Mouse (Mus musculus) embryonic facial prominence, embryonic 12.5 days (tissue): ENCODE results near the gene Pknox2. TPM values are rescaled to one million over a fixed set of nuclear protein-coding genes. Genes with fewer than 3 reads are reported as not detected.

Experiments used
- ATAC-seq: fragments of 200-750 bp; cut with Nextera tagmentation; 2 replicates; pipeline ENCODE4 v1.8.0; 2017; ENCODE audit not compliant: insufficient number of reproducible peaks, insufficient read depth, low FRiP score, low TSS enrichment
- H3K27ac ChIP-seq: fragments of 300-500 bp; sonication (generic); 2 replicates; pipeline ENCODE4 v1.5.1; 2016; ENCODE audit warnings: mild to moderate bottlenecking
- H3K27me3 ChIP-seq: fragments of 300-500 bp; sonication (generic); 2 replicates; pipeline ENCODE4 v1.6.1; 2016; ENCODE audit warnings: mild to moderate bottlenecking, moderate library complexity
- H3K36me3 ChIP-seq: fragments of 300-500 bp; sonication (generic); 2 replicates; pipeline ENCODE4 v1.6.1; 2016; ENCODE audit warnings: mild to moderate bottlenecking
- H3K4me1 ChIP-seq: fragments of 300-500 bp; sonication (generic); 2 replicates; pipeline ENCODE4 v1.6.1; 2016
- H3K4me2 ChIP-seq: fragments of 300-500 bp; sonication (generic); replicated peaks from 2 replicates; pipeline ENCODE4 v1.6.1; 2016; ENCODE audit warnings: mild to moderate bottlenecking, moderate library complexity
- H3K4me3 ChIP-seq: fragments of 300-500 bp; sonication (generic); 2 replicates; pipeline ENCODE4 v1.5.1; 2016; ENCODE audit warnings: mild to moderate bottlenecking
- H3K9ac ChIP-seq: fragments of 300-500 bp; sonication (generic); 2 replicates; pipeline ENCODE4 v1.6.1; 2016; ENCODE audit warnings: mild to moderate bottlenecking, moderate library complexity
- H3K9me3 ChIP-seq: fragments of 300-500 bp; sonication (generic); 2 replicates; pipeline ENCODE4 v1.6.1; 2016; ENCODE audit warnings: mild to moderate bottlenecking, moderate library complexity
- WGBS: fragments of 180-500 bp; shearing (Covaris S2); methylation state at CpG from one replicate; pipeline ENCODE4 v1.1.7; 2016; 5-methylcytosine and 5-hydroxymethylcytosine counted together
- polyA plus RNA-seq: library from polyadenylated mRNA; unstranded; fragments of >200 nt; fragmentation: Nextera tagmentation; extraction: Ambion mirVana; gene quantifications from 2 replicates; pipeline ENCODE4 v1.2.1, GENCODE M21; 2016

Gene Pknox2
- polyA plus RNA-seq, 1 experiment from 2014 or later, result 20.8 TPM

GRCm38 (mm10) chr9:37138883-37139282 is 8.3 kb downstream of the Pknox2 start:
- peaks cover 74% of the 10 kb centered on the region for H3K4me1 ChIP-seq
- peak overlapping the region; percentile 82 for H3K27ac ChIP-seq
- no peaks in the 10 kb centered on the region for H3K36me3 ChIP-seq
- no peak overlapping the region for H3K4me3 ChIP-seq
- WGBS, result 22% methylated on average over 4 of the region's 4 CpGs
- no peak overlapping the region for H3K4me2 ChIP-seq
- no peak overlapping the region for H3K9ac ChIP-seq
- no peaks in the 10 kb centered on the region for H3K27me3 ChIP-seq
- no peaks in the 10 kb centered on the region for H3K9me3 ChIP-seq
- no peak for ATAC-seq

DNA sequence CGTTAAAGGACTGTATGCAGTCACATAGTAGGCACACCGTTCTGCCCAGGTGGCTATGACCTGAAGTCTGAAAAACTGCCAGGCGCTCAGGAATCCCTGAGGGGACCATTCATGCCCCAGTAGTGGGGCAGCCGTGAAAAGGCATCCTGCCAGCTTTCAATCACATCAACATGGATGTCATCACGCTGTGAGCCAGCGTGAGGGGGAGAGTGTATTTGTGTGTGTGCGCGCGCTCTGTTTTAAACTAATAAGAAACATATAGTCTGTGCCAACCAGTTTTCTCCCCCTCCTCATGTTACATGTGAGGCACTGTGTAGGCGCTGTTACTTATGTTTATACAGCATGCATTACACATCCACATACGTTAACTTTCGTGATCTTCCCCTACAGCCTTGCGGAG is 10.9 kb downstream of the Pknox2 start:
- Histone ChIP-seq H3K27me3 (no peaks in the 10 kb centered on the region), H3K4me3 (no peak overlapping the region), H3K9me3 (no peaks in the 10 kb centered on the region), H3K36me3 (no peaks in the 10 kb centered on the region), H3K4me2 (0 out of 2 replicates have a peak overlapping the region, but pooled peaks have one; percentile 4), H3K4me1 (peaks cover 51% of the 10 kb centered on the region), H3K27ac (0 out of 2 replicates have a peak overlapping the region, but pooled peaks have one; percentile 55), H3K9ac (no peak overlapping the region)
- no peak for ATAC-seq
- WGBS, result 49% methylated on average over 13 of the region's 13 CpGs

- Histone ChIP-seq H3K36me3 (no peaks in the 10 kb centered on the region), H3K9ac (no peak overlapping the region), H3K27me3 (no peaks in the 10 kb centered on the region), H3K9me3 (no peaks in the 10 kb centered on the region), H3K4me3 (no peak overlapping the region), H3K4me1 (peaks cover 24% of the 10 kb centered on the region), H3K4me2 (no peak overlapping the region), H3K27ac (no peak overlapping the region)
- 81% methylated on average over 7 of the region's 7 CpGs for WGBS
- no peak for ATAC-seq
These were observed 13.7 kb downstream of the Pknox2 start for GRCm38 (mm10) chr9:37133495-37133894.

DNA sequence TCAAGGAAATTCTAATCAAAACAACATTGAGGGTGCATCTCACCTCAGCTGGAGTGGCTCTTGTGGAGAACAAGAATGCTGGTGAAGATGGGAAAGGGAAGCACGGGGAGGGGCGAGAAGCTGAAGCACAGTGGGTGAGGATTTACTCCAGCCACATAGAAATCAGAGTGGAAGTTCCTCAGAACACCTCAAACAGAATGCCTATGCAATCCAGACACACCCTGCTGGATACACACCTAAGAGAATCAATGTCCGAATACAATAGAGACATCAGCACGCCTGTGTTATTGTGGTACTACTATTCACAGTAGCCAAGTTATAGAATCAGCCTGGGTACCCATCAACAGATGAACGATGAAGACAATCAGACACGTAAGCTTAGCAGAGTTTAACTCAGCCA is 18.2 kb downstream of the Pknox2 start:
- no peak for ATAC-seq
- 89% methylated on average over 6 of the region's 6 CpGs for WGBS

DNA sequence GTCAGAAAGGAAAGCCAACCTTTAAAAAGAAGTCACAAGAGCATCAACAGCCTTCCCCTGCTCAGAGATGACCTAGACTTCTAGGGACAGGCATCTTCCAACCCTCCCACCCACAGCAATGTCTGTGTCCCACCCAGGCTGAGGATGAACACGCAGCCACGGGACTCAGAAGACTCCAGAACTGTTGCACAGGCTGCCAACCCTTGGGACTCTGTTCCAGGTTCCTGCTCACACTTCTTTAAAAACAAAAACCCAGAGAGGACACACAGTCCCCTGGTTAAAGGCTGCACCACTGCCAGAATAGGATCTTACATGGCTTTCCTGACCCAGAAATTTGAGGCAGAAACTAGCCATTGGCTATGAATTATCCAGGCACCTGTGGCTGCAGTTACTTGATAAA is 21.0 kb downstream of the Pknox2 start:
- H3K9me3 ChIP-seq, result no peaks in the 10 kb centered on the region
- 86% methylated on average over 2 of the region's 2 CpGs for WGBS
- H3K27ac ChIP-seq, result no peak overlapping the region
- H3K4me3 ChIP-seq, result no peak overlapping the region
- H3K9ac ChIP-seq, result no peak overlapping the region
- no peaks in the 10 kb centered on the region for H3K36me3 ChIP-seq
- no peak overlapping the region for H3K4me2 ChIP-seq
- no peaks in the 10 kb centered on the region for H3K27me3 ChIP-seq
- peaks cover 14% of the 10 kb centered on the region for H3K4me1 ChIP-seq
- no peak for ATAC-seq

More for the DNA sequence above, 18.2 kb downstream of the Pknox2 start:
- no peaks in the 10 kb centered on the region for H3K4me1 ChIP-seq
- H3K36me3 ChIP-seq, result no peaks in the 10 kb centered on the region
- H3K4me3 ChIP-seq, result no peak overlapping the region
- H3K27ac ChIP-seq, result no peak overlapping the region
- H3K4me2 ChIP-seq, result no peak overlapping the region
- no peaks in the 10 kb centered on the region for H3K9me3 ChIP-seq
- H3K27me3 ChIP-seq, result no peaks in the 10 kb centered on the region
- no peak overlapping the region for H3K9ac ChIP-seq

- Histone ChIP-seq H3K9ac (no peak overlapping the region), H3K27ac (no peak overlapping the region), H3K4me3 (no peak overlapping the region), H3K4me1 (peaks cover 14% of the 10 kb centered on the region), H3K36me3 (no peaks in the 10 kb centered on the region), H3K27me3 (no peaks in the 10 kb centered on the region), H3K4me2 (no peak overlapping the region), H3K9me3 (no peaks in the 10 kb centered on the region)
- ATAC-seq, result no peak
- 85% methylated on average over 8 of the region's 8 CpGs for WGBS
These were observed 22.3 kb downstream of the Pknox2 start for GRCm38 (mm10) chr9:37124696-37125480.

DNA sequence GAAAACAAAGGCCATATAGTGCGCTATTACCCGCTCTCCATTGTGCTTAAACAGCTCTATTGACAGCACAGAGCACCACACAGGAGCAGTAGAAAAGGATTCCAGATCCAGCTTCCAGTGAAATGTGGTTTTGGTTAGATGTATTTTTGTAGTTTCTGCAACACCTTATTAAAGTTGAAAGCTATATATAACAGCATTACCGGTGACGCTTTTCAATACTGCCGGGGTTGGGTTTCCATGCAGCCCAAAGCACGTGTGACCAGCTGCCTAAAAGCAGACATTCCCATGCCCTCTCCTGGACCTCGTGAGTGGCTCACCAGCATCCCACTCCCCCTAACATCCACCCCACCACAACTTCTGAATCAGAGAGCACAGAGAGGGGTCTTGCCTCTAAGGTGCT is 23.8 kb downstream of the Pknox2 start:
- H3K27me3 ChIP-seq, result no peaks in the 10 kb centered on the region
- no peak for ATAC-seq
- H3K4me2 ChIP-seq, result no peak overlapping the region
- H3K9ac ChIP-seq, result no peak overlapping the region
- no peak overlapping the region for H3K27ac ChIP-seq
- H3K4me1 ChIP-seq, result peaks cover 14% of the 10 kb centered on the region
- H3K9me3 ChIP-seq, result no peaks in the 10 kb centered on the region
- WGBS, result 45% methylated on average over 7 of the region's 7 CpGs
- H3K36me3 ChIP-seq, result no peaks in the 10 kb centered on the region
- no peak overlapping the region for H3K4me3 ChIP-seq

DNA sequence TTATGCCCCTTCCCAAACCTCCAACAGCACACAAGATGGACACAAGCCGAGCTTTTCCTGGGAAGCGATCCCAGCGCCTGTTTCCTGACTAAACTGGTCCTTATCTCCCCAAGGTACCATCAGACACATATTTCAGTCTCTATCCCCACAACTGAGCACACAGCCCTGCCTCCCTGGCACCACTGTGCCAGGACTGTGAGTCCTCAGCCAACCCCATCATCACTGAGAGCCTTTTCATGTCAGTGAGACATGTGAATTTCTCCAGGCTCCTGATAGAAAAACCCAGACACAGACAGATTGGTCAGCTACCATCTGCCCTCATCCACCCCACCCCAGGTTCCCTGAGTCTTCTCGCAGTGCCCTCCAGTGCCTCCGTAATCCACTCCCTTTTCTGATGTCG is 24.2 kb downstream of the Pknox2 start:
- H3K36me3 ChIP-seq, result no peaks in the 10 kb centered on the region
- H3K4me2 ChIP-seq, result no peak overlapping the region
- peaks cover 14% of the 10 kb centered on the region for H3K4me1 ChIP-seq
- no peak overlapping the region for H3K9ac ChIP-seq
- no peak for ATAC-seq
- H3K4me3 ChIP-seq, result no peak overlapping the region
- H3K9me3 ChIP-seq, result no peaks in the 10 kb centered on the region
- H3K27ac ChIP-seq, result no peak overlapping the region
- no peaks in the 10 kb centered on the region for H3K27me3 ChIP-seq
- WGBS, result 69% methylated on average over 6 of the region's 6 CpGs

GRCm38 (mm10) chr9:37122381-37122780 is 24.8 kb downstream of the Pknox2 start:
- no peak overlapping the region for H3K27ac ChIP-seq
- no peaks in the 10 kb centered on the region for H3K36me3 ChIP-seq
- H3K9me3 ChIP-seq, result no peaks in the 10 kb centered on the region
- no peak for ATAC-seq
- H3K4me1 ChIP-seq, result peaks cover 14% of the 10 kb centered on the region
- no peak overlapping the region for H3K4me3 ChIP-seq
- H3K4me2 ChIP-seq, result no peak overlapping the region
- WGBS, result 50% methylated on average over 1 of the region's 1 CpGs
- no peak overlapping the region for H3K9ac ChIP-seq
- H3K27me3 ChIP-seq, result no peaks in the 10 kb centered on the region

GRCm38 (mm10) chr9:37121761-37122331 is 25.4 kb downstream of the Pknox2 start:
- ATAC-seq, result no peak
- H3K27ac ChIP-seq, result no peak overlapping the region
- peaks cover 14% of the 10 kb centered on the region for H3K4me1 ChIP-seq
- H3K4me2 ChIP-seq, result no peak overlapping the region
- H3K36me3 ChIP-seq, result no peaks in the 10 kb centered on the region
- H3K27me3 ChIP-seq, result no peaks in the 10 kb centered on the region
- no peak overlapping the region for H3K9ac ChIP-seq
- H3K4me3 ChIP-seq, result no peak overlapping the region
- no peaks in the 10 kb centered on the region for H3K9me3 ChIP-seq
- WGBS, result 56% methylated on average over 4 of the region's 4 CpGs

DNA sequence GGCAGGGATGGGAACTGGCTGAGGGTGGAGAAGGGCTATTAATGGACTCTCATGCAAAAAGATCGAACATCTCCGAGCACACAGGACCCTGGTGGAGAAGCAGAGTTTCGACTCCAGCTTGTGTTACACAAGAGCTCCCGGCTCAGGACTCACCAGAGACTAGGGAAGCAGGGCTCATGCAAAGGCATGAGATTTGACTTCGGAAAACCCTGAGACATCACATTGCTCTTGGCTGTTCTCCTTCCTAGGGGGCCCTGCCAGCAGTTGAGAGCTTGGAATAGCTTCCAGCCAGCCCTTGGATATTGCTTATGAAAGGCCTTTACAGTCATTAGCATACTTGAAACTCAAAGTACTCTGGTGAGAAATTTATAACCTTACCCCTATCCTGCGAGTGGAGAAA is 26.4 kb downstream of the Pknox2 start:
- Histone ChIP-seq H3K36me3 (no peaks in the 10 kb centered on the region), H3K4me2 (no peak overlapping the region), H3K27me3 (no peaks in the 10 kb centered on the region), H3K4me1 (peaks cover 18% of the 10 kb centered on the region), H3K27ac (no peak overlapping the region), H3K9ac (no peak overlapping the region), H3K4me3 (no peak overlapping the region), H3K9me3 (no peaks in the 10 kb centered on the region)
- ATAC-seq, result no peak
- 85% methylated on average over 6 of the region's 6 CpGs for WGBS

DNA sequence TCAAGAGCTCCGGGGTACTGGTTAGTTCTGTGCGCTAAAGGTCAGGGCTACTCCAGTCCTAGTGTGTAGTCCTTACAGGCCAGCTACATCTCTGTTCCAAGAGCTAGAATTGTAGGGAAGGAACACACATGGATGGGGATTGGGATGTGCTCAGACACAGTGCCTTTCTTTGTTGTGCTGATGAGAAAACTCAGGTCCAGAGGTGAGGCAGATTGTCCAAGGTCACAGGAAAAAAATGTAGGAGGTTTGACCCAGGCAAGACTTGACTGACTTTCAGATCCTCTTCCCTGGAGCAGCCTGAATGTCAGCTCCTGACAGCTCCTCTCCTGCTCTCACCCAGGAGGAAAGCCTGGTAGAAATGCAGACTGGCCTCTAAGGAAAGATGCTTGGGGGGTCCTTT is 29.7 kb downstream of the Pknox2 start:
- H3K4me3 ChIP-seq, result no peak overlapping the region
- H3K4me2 ChIP-seq, result no peak overlapping the region
- no peaks in the 10 kb centered on the region for H3K36me3 ChIP-seq
- 92% methylated on average over 2 of the region's 2 CpGs for WGBS
- no peak overlapping the region for H3K27ac ChIP-seq
- H3K9me3 ChIP-seq, result no peaks in the 10 kb centered on the region
- H3K9ac ChIP-seq, result no peak overlapping the region
- peaks cover 28% of the 10 kb centered on the region for H3K4me1 ChIP-seq
- no peak for ATAC-seq
- H3K27me3 ChIP-seq, result no peaks in the 10 kb centered on the region
